Mouse (Mus musculus) ES-E14 (cell line): ENCODE measurements around the gene Dnah11. TPM values are rescaled to one million over a fixed set of nuclear protein-coding genes. Genes with fewer than 3 reads are reported as not detected.

Experiments used
- DNase-seq: peaks from one replicate; pipeline ENCODE4 v3.0.0-alpha.2; 2013; ENCODE audit warnings: low read depth, low spot score
- H3K27ac ChIP-seq: 2 replicates; pipeline ENCODE4 v1.5.1; 2012; ENCODE audit warnings: low read depth, mild to moderate bottlenecking, low read length, moderate library complexity, mixed read lengths; ENCODE audit not compliant: poor library complexity, insufficient read depth, severe bottlenecking
- H3K36me3 ChIP-seq: 2 replicates; pipeline ENCODE4 v1.6.1; 2012; ENCODE audit warnings: mild to moderate bottlenecking, low read length, moderate library complexity, mixed read lengths; ENCODE audit not compliant: control insufficient read depth, poor library complexity, insufficient read depth, severe bottlenecking
- H3K4me1 ChIP-seq, 2 experiments: fragments of 150-350 bp in 1 of 2; sonication (generic) in 1 of 2; 2 replicates each; pipeline ENCODE4 v1.6.1; 2012; ENCODE audit warnings: low read length in 2 of 2, mild to moderate bottlenecking in 1 of 2, mixed read lengths in 1 of 2; ENCODE audit not compliant: control insufficient read depth in 2 of 2, insufficient read depth in 2 of 2, poor library complexity in 1 of 2
- H3K4me3 ChIP-seq, 2 experiments: fragments of 150-350 bp in 1 of 2; sonication (generic) in 1 of 2; 2 replicates each; pipeline ENCODE4 v1.5.1; 2012; ENCODE audit warnings: low read length in 2 of 2, low read depth in 1 of 2, mild to moderate bottlenecking in 1 of 2, mixed read lengths in 1 of 2; ENCODE audit not compliant: insufficient read depth in 1 of 2, poor library complexity in 1 of 2, severe bottlenecking in 1 of 2
- H3K9ac ChIP-seq: 2 replicates; pipeline ENCODE4 v1.6.1; 2012; ENCODE audit warnings: low read depth, mild to moderate bottlenecking, low read length, mixed read lengths; ENCODE audit not compliant: poor library complexity, insufficient read depth, severe bottlenecking
- H3K9me3 ChIP-seq: fragments of 150-350 bp; sonication (generic); 2 replicates; pipeline ENCODE4 v1.6.1; 2012; ENCODE audit warnings: low read depth, mild to moderate bottlenecking, low read length; ENCODE audit not compliant: control insufficient read depth, insufficient read depth
- CHD2 ChIP-seq: IDR thresholded peaks from 2 replicates; pipeline ENCODE4 v1.6.1; 2014; ENCODE audit warnings: mild to moderate bottlenecking, low read depth, low read length, inconsistent platforms
- HCFC1 ChIP-seq: IDR thresholded peaks from 2 replicates; pipeline ENCODE4 v1.6.1; 2012; ENCODE audit warnings: low read length, inconsistent platforms, borderline replicate concordance; ENCODE audit not compliant: insufficient read depth
- MAFK ChIP-seq: IDR thresholded peaks from 2 replicates; pipeline ENCODE4 v1.6.1; 2014; ENCODE audit warnings: mild to moderate bottlenecking, low read depth, low read length, inconsistent platforms; ENCODE audit not compliant: insufficient read depth
- ZC3H11A ChIP-seq: IDR thresholded peaks from 2 replicates; pipeline ENCODE4 v1.6.1; 2012; ENCODE audit warnings: low read depth, mild to moderate bottlenecking, inconsistent platforms, low read length, borderline replicate concordance
- ZNF384 ChIP-seq: IDR thresholded peaks from 2 replicates; pipeline ENCODE4 v1.6.1; 2012; ENCODE audit warnings: low read depth, low read length, inconsistent platforms
- in situ Hi-C, 2 experiments: fragments of 600-800 bp; cut with MboI; formaldehyde crosslinking; loops; one replicate each; pipeline ENCODE4 v1.15.1; 2025; ENCODE audit warnings: low sequenced_read_pairs in 2 of 2, inconsistent platforms in 1 of 2; ENCODE audit not compliant: unreplicated experiment in 2 of 2
- total RNA-seq: library from RNA; depleted of rRNA; stranded (reverse); fragments of 300-350 nt; gene quantifications from 2 replicates; pipeline ENCODE4 v1.2.3, GENCODE M21; 2012

Gene Dnah11
- total RNA-seq, 1 experiment = 0.45 TPM

DNA sequence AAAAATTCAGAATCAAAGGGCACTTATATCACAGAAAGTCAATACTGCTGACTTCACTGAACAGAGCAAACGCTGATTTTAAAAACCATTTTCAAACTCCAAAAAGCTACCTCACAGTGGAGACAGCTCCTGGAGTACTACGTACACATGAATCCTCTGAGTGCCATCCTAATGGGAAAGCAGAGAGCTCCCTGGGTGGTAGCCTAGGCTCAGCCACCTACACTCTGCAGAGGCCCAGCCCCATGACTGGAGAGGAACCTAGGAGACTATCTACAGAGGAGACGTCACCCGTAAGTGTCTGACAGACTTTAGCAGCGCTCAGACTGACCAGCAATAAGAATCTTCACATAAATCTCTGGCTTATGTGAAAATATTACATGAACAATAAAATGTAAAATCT, 21.1 kb downstream of the Dnah11 start:
- H3K36me3 ChIP-seq = no peaks in the 10 kb centered on the region
- no peak overlapping the region for H3K4me3 ChIP-seq
- TF ChIP-seq CHD2 = no peak
- no peak for TF ChIP-seq MAFK
- no peak for TF ChIP-seq ZNF384
- TF ChIP-seq ZC3H11A = no peak
- no peak for TF ChIP-seq HCFC1
- no peak overlapping the region for H3K27ac ChIP-seq
- no peak overlapping the region for H3K9ac ChIP-seq
- in situ Hi-C loops = no loop called here
- DNase-seq = no peak
- H3K4me1 ChIP-seq = no peaks in the 10 kb centered on the region
- no peaks in the 10 kb centered on the region for H3K9me3 ChIP-seq

DNA sequence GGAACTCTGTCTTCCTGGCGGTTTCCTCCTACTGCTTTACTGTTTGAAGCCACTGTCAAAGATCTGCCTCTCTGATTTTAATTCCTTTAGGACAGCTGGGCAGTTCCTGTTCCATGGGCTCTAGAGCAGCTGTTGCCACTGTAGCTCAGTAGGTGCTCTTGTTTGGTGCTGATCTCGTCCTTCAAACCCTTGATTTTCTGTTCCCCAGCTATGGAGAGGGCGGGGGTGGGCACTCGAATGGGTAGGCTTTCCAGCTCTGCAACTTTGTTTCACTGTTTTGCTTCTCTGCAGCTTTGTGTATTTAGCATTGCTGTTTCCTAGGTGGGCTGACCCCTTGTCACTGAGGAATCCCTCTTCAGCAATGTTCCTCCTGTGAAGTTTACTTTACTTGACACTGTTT, 34.1 kb downstream of the Dnah11 start:
- no peak for DNase-seq
- in situ Hi-C loops = no loop called here
- Histone ChIP-seq H3K9me3 (no peaks in the 10 kb centered on the region), H3K9ac (no peak overlapping the region), H3K27ac (no peak overlapping the region), H3K36me3 (no peaks in the 10 kb centered on the region), H3K4me3 (no peak overlapping the region), H3K4me1 (0 out of 4 replicates have a peak, but pooled peaks cover 0 to 2% of the 10 kb centered on the region in 2 experiments)
- TF ChIP-seq ZC3H11A = no peak
- TF ChIP-seq HCFC1 = no peak
- no peak for TF ChIP-seq MAFK
- TF ChIP-seq CHD2 = no peak
- TF ChIP-seq ZNF384 = no peak

DNA sequence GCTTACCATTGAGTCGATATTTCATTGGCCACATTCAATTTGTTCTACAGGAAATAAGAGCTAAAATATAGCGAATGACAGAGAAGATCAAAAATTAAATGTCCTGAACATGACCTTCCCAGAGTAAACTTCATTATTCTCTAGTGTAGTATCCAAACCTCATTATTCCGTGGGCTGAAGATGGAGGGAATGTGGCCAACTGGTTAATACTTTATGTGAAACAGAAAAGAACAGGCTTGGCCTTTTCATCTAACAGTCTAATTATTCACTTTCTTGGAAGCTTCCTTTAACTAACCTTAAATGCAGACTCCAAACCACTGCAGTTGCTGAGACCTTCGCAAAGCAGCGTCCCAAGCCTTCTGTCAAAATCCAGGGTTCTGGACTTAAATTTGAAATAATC, 41.9 kb downstream of the Dnah11 start:
- in situ Hi-C loops = no loop called here
- TF ChIP-seq HCFC1 (no peak), ZC3H11A (no peak), CHD2 (no peak)
- Histone ChIP-seq H3K4me3 (no peak overlapping the region), H3K9me3 (no peaks in the 10 kb centered on the region), H3K9ac (no peak overlapping the region), H3K27ac (no peak overlapping the region), H3K4me1 (no peaks in the 10 kb centered on the region), H3K36me3 (no peaks in the 10 kb centered on the region)
- DNase-seq = no peak

DNA sequence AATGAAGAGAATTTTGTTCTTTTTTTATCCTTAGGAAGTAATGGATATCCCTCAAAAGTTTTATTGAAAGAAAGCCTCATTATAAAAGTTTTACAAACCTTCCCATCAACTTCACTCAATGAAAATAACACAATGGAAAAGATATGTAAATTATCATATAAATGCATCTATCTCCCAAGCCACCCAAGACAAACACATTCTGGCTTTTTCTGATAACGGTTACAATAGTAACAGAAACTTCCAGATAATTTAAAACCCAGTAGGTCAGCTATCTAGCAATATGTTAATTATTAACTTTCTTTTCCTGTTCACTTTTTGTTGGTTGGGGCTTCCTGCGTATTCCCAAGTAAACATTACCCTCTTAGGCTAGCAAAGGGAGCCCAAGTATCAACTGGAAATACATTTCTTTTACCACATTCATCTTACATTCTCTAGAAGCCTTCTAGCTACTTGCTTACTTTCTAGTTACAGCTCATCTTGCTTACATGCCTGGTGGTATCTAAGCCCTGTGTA, 51.3 kb downstream of the Dnah11 start:
- in situ Hi-C loops = no loop called here
- TF ChIP-seq HCFC1 (no peak), ZNF384 (no peak), MAFK (no peak), ZC3H11A (no peak), CHD2 (no peak)

DNA sequence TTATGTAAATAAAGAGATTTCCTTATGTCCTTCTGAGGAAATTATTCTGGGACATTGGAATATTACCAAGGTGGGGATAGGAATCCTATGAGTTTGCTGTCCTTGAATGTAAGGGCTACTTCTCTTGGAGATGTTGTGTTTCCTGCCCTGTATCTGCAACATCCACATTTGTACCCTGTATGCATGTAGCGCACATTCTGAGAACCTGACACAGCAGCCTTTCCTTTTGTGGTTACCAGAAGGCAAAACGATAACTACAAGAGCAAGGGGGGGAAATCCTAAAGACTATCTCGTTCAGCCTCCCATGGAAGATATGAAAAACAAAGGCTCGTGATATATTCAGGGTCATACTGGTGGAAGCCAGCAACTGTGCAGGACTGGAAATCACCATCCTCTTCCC, 70.7 kb downstream of the Dnah11 start:
- H3K4me3 ChIP-seq = no peak overlapping the region
- TF ChIP-seq CHD2 = no peak
- TF ChIP-seq ZC3H11A = no peak
- TF ChIP-seq ZNF384 = no peak
- TF ChIP-seq HCFC1 = no peak
- TF ChIP-seq MAFK = no peak
- no peak overlapping the region for H3K27ac ChIP-seq
- H3K36me3 ChIP-seq = no peaks in the 10 kb centered on the region
- H3K9me3 ChIP-seq = no peaks in the 10 kb centered on the region
- DNase-seq = no peak
- in situ Hi-C loops = no loop called here
- H3K9ac ChIP-seq = no peak overlapping the region
- no peaks in the 10 kb centered on the region for H3K4me1 ChIP-seq

More for the DNA sequence above, 51.3 kb downstream of the Dnah11 start:
- no peak overlapping the region for H3K27ac ChIP-seq
- no peaks in the 10 kb centered on the region for H3K36me3 ChIP-seq
- no peak overlapping the region for H3K4me3 ChIP-seq
- H3K9ac ChIP-seq = no peak overlapping the region
- H3K4me1 ChIP-seq = no peaks in the 10 kb centered on the region
- H3K9me3 ChIP-seq = no peaks in the 10 kb centered on the region
- DNase-seq = no peak
